Mouse (Mus musculus) urinary bladder, postnatal 36 days (tissue): Measurements from ENCODE around the gene Prdm4.

Experiments
- DNase-seq, 2 experiments: peaks; one replicate each; pipeline ENCODE4 v3.0.0; 2022; ENCODE audit warnings: low spot score in 2 of 2, mixed read lengths in 1 of 2

Gene Prdm4

DNA sequence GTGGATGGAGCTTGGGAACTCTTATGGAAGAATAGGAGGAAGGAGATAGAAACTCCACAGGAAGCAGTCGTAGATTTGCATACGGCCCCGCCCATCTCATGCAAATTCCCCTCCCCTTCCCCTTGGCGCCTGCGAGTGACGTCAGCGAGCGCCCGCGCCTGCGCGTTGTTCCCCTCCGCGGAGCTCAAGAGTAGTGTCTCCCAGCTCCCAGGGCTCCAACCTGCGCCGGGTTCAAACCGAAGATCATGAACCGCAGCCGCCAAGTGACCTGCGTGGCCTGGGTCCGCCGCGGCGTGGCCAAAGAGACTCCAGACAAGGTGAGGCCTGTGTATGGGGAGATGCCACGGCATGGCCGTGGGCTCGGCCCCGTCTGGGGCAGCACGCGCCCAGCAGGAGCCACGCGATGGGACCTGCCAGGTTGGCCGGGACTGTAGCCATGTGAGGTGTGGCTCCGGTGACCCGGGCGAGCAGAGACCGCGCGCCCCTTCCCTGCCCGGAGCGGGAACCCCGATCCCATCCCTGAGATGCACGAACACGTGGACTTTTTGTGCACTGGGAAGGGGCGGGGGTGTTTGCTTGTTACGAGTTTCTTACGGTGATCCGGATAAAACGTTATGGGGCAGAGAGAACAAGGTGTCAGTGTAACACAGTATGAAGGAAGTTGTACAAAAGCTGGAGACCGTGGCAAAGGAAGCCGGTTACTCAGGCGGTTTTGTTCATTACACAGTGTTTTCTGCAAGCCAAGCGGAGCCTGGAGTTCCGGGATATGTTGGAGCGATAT lies 45.1 kb downstream of the Prdm4 start:
- DNase-seq = peak; percentile 83 to 89

GRCm38 (mm10) chr10:85846105-85846862 lies 70.7 kb downstream of the Prdm4 start:
- DNase-seq = no peak
